Mouse (Mus musculus) heart, adult 2 months (tissue): Measurements from ENCODE around the gene Glp1r.

Experiments
- CTCF ChIP-seq: fragments of 200-600 bp; IDR thresholded peaks from 2 replicates; pipeline ENCODE4 v1.8.1; 2022; ENCODE audit warnings: antibody characterized with exemption, mild to moderate bottlenecking, moderate library complexity
- POLR2A ChIP-seq: fragments of 200-500 bp; IDR thresholded peaks from 2 replicates; pipeline ENCODE4 v1.6.1; 2011; ENCODE audit warnings: mild to moderate bottlenecking, low read depth, low read length, control low read depth; ENCODE audit not compliant: insufficient read depth

GRCm38 (mm10) chr17:30951600-30951999 lies 50.0 kb downstream of the Glp1r start:
- TF ChIP-seq POLR2A (no peak), CTCF (no peak)
